Mouse (Mus musculus) layer of hippocampus, postnatal 10 days (tissue): ENCODE data around the gene Ppil6. TPM values are rescaled to one million over a fixed set of nuclear protein-coding genes. Genes with fewer than 3 reads are reported as not detected.

Experiments
- DNase-seq, 2 experiments: peaks; one replicate each; pipeline ENCODE4 v3.0.0; 2021; ENCODE audit warnings: low spot score in 2 of 2
- long read RNA-seq: library from polyadenylated mRNA; stranded (forward); transcript quantifications from one replicate; pipeline ENCODE4 v2.0.0, GENCODE M21; 2023
- total RNA-seq, 2 experiments: library from RNA; stranded (reverse); gene quantifications; 2 replicates each; pipeline ENCODE4 v1.2.3; 2021

The Ppil6 gene
- total RNA-seq, result 1 to 10 TPM; 6.9 to 7.8 TPM
- long read RNA-seq, transcript Ppil6-201 (8 exons, 1,068 nt), result major isoform, 5 of 11 reads
- long read RNA-seq, partial matches to known transcripts, result 0 of 11 reads
- long read RNA-seq, other reads (novel, unspliced or antisense), result 6 of 11 reads

DNA sequence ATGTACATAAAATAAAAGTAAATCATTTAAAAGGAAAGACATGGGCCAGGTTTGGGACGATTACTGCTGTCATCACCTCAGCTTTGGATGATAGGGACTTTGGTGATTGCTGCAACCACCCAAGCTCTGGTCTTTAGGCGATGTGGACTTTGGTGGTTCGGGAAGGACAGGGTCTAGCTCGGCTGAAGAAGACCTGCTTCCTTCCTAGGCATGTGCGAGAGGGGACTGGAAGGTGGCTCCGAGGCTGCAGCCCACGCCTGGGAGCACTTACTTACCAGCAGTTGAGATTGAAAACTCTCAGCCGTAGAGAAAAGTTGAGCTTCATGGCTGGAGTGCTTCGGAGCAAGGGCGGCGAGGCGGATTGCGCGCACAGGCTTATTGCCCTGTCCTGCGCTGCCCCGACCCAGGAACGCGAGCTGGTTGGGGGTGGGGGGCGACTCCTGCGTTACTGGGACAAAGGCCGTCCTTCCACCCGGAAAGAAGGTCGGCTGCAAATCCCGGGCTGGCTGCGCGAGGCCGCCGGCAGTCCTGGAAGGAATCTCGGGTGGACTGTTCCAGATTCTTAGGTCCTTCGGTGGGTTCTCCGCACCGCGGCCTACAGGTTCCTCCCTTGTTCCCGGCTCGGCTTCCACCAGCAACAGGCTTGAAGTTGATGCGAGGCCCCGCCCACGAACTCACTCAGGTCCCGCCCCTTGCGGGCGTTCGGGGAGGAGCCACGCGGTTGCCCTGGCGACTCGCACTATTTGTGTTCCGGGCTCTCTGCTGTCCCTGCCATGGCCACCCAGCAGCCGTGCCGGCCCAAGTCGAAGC is at the start of gene Ppil6, which contains the start of gene Smpd2:
TSS of gene Ppil6 (plus strand) at position 732 of the 810 bp plus-strand sequence.
TSS of gene Smpd2 (minus strand) at position 662 of the 810 bp plus-strand sequence.
- peak; percentile 94 to 96 for DNase-seq

DNA sequence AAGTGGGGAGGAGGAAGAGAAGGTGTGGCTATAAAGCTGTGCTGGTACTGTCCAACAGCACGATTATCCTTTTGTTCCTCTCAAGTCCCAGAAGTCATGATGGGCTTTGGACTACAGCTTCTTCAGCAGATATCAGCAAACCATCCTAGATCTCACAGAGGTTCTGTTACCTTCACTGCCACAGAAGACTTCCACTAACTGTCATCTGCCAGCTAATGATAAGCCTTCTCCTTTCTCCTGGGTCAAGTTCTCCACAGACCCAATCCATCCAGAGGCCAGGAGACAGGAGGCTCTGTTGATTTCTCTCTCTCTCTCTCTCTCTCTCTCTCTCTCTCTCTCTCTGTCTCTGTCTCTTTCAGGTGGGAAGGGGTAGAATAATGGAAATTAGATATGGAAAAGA is 42.0 kb upstream of the Ppil6 start:
- no peak for DNase-seq

DNA sequence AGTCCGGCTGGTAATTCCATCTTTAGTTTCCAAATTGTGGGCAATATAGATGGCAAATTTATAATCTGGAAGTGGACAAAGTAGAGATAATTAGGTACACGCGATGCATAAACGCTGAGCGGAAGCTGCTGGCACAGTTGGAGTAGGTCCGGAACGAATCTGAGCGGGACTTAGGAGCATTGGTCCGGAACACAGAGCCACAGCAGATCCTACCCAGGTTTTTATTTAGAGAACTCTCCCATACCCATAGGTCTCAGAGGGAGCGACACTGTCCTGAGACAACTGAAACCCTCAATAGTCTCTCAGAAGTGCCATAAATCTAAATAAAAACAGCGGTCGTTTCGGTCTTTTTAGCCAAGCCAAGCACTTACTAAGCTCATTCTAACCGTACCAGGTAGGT is 40.6 kb upstream of the Ppil6 start:
- DNase-seq, result peak in 1 of 2 experiments; percentile 18

DNA sequence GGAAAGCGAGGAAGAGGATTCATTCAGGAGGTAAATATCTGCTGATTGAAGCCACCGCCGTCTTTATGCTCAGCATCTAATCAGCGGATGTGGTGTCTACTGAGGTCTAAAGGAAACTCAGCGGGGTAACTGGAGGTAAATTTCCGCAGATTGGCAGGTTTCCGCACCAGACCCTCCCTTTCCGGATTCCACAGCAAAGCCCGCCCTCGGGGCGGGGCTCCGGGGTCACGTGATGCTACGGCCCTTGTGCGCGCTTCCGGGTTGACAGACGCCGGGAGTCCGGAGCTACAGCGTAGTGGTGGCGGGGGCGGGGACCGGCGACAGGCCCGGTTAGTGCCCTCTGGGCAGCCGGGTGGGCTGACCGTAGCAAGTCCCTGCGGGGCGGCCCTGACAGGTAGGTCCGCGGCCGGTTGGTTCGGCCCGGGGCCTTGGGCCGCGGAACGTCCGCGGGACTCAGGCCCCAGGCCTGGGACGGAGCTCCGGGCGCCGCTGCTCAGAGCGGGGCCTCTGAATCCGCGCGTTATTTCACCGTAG is 40.0 kb upstream of the Ppil6 start, which contains the start of gene Zbtb24:
TSS of gene Zbtb24 (plus strand) at position 247 of the 534 bp plus-strand sequence.
- DNase-seq, result peak; percentile 93 to 95

DNA sequence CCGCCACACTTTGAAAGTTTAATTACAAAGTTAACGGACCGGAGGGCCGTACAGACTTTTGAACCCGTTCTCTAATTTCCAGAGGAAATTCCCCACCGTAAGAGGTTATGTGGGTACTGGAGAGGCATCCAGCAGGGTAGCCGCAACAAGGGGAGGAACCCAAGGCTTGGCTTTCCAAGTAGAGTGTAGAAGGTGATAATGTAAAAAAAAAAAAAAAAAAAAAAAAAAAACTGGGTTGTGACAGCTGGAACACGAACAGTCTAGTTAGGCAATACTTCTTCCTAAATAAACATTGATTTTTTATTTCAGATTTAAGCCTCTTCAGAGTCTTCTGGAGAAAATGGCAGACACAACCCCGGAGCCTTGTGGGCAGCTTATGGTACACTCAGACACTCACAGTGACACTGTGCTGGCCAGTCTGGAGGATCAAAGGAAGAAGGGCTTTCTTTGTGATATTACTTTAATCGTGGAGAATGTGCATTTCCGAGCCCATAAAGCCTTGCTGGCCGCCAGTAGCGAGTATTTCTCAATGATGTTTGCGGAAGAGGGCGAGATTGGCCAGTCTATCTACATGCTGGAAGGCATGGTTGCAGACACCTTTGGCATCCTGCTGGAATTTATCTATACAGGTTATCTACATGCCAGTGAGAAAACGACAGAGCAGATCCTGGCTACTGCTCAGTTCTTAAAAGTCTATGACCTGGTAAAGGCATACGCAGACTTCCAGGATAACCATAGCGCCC is 39.3 kb upstream of the Ppil6 start:
- DNase-seq, result no peak

DNA sequence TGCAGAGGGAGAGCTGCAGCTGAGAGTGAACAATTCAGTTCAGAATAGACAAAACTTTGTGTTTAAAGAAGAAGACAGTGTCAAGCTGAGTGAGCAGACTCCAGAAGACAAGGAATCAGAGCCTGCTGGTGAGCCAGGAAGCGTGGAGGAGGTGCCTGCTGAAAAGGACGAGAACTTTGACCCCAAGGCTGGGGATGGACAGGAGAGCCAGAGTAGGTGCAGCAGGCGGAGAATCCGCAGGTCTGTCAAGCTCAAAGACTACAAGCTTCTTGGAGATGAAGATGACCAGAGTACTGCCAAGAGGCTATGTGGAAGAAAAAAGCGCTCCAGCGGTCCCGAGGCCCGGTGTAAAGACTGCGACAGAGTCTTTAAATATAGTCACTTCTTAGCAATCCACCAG is 38.6 kb upstream of the Ppil6 start:
- no peak for DNase-seq

DNA sequence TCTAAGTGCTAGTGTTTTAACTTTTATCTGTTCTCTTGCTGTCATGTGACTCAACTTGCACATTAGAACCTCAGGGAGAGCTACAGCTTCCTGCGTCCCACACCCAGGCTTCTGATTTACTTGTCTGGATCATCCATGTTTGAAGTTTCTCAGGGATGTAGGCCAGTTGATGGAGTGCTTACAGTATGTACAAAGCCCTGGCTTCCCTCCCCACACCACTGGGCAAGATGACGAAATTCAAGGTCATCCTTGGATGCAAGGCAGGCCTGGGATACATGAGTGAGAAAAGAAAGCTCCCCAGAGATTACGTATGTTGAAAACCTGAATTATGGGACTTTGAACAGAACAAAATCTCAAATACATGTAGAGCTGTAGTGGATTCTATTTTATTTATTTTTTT is 37.4 kb upstream of the Ppil6 start:
- no peak for DNase-seq

DNA sequence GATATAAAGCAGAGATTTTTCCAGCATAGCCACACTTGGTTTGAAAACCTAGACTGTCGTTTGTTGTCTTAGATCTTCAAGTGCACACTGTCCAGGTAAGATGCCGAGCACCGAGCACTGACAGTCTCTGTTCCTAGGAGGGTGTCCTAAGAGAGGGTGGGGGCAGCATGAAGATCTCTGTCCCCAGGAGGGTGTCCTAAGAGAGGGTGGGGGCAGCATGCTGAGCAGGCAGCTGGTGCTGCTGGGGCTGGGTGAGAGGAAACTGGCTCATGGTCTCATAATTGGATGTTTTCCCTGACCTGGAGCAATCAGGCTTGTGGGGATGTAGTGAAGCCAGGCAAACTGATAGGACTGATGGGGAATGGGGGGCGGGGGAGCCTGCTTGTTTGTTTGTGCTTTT is 30.2 kb upstream of the Ppil6 start:
- DNase-seq, result no peak

DNA sequence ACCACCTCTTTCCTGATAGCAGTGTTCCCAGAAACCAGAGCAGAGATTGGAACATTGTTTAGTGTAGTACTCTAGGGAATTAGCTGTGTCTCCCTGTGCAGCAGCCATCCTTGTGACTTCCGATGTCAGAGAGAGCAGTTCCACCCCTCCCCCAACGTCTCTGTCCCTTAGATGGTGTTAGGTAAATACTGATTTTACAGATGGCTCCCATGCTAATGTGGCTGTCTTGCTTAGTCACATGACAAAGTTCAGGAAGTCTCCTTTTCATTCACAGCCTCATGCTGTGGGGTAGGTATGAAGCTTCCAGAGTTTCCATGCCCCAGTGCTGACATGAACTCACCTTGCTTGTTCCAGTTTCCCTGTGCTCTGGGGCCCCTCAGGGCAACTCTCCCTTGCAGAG is 29.7 kb upstream of the Ppil6 start:
- DNase-seq, result no peak

DNA sequence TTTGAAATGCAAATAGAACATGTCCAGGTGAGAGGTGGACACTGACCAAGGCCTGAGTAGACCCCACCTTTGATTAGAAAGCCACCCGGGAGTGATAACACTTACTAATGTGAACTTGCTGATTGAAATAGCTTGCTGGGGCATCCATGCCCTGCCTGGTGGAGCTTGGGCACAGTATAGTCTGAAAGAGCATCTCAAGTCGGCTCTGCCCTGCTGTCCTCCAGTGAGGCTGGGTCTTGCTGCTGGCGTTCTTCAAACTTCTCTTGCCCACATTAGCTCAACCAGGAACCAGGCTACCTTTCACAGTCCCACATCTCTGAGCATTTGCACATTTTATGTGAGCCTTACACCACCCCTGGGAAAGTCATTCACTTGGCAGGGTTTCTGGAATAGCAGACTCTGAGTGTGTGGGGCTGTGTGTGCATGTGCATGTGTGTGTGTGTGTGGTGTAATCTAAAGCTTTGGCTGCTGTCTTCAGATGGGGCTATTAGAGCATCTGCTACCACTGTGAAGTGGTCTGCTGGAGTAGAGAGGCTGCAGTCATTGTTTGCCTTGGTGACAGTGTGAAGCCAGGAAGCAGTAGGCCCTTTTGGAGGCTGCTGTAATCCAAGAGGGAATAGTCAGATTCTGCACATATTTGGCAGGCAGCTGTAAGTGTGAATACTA is 29.0 kb upstream of the Ppil6 start:
- DNase-seq, result peak in 1 of 2 experiments; percentile 17

DNA sequence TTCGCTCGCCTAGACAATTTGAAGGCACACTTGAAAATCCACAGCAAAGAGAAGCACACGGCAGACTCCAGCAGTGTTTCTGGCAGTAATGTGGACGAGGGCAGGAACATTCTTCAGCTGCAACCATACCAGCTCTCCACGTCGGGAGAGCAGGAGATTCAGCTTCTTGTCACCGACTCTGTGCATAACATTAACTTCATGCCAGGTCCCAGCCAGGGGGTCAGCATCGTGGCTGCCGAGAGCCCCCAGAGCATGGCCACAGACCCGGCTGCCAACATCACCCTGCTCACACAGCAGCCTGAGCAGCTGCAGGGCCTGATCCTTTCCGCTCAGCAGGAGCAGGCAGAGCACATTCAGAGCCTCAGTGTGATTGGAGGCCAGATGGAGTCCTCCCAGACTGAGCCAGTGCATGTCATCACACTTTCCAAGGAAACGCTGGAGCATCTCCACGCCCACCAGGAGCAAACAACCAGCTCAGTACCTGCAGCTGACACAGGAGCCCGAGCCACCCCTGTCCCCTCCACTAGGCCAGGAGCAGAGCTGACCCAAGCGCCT is 25.8 kb upstream of the Ppil6 start:
- DNase-seq, result peak in 1 of 2 experiments; percentile 14

DNA sequence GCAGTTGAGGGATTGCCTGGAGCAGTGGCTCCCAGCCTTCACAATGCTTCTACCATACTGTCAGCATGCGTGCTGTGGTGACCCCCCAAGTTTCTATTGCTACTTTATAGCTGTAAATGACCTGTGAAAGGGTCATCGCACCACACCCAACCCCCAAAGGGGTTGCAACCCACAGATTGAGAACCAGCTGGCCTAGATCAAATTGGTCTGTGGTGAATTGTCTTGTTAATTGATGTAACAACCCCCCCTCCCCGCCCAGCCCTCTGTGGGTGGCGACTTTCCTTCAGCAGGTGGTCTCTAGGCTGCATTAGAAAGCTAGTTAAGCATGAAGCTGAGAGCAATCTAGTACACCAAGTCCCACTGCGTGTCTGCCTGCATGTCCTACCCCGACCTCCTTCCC is 22.9 kb upstream of the Ppil6 start:
- no peak for DNase-seq

DNA sequence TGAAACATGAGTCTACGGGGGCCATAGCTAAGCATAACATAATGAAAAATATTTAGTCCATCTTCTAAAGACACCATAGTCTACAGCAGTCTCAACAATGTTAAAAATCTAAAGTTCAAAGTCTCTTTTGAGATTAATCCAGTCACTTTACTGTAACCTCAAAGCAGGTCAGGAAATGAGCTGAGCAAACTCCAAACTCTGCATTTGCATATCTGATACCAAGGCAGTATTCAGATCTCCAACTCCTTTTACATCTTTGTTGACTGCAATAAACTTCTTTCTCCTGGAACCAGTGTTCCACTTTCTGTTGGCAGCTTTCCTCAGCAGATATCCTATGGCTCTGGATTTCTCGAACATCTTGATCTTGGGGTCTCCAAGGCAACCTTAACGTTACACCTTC is 19.5 kb upstream of the Ppil6 start:
- DNase-seq, result no peak

DNA sequence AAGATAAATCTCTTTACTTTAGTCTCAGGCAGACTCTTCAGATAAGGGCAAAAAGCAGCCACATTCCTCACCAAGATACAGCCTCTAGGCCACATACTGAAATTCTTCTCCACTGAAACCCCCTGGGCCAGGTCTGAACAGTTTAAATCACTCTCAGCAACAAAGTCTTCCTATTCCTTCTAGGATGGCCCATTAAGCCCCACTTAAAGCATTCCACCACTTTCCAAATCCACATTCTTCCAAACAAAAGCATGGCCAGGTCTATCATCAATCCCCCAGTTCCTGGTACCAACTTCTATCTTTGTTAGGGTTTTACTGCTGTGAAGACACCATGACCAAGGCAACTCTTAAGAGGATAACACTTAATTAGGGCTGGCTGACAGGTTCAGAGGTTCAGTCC is 17.7 kb upstream of the Ppil6 start:
- no peak for DNase-seq

DNA sequence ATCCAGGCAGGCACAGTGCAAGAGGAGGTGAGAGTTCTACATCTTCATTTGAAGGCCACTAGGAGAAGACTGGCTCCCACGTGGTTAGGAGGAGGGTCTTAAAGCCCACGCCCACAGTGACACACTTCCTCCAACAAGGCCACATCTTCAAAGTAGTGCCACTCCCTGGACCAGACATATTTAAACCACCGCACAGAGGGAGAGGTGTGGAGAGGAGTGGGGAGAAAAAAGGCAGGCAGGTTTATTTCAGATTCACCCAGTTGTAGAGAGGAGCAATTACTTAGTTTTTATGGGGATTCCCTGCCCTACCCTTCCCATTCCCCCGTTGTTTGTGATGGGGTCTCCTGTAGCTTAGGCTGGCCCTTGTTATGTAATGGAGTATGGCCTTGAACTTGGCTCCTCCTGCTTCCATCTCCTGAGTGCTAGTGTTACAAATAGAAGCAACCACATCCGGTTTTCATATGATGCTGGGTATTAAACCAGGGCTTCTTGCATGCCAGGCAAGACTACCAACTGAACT is 17.2 kb upstream of the Ppil6 start:
- no peak for DNase-seq

DNA sequence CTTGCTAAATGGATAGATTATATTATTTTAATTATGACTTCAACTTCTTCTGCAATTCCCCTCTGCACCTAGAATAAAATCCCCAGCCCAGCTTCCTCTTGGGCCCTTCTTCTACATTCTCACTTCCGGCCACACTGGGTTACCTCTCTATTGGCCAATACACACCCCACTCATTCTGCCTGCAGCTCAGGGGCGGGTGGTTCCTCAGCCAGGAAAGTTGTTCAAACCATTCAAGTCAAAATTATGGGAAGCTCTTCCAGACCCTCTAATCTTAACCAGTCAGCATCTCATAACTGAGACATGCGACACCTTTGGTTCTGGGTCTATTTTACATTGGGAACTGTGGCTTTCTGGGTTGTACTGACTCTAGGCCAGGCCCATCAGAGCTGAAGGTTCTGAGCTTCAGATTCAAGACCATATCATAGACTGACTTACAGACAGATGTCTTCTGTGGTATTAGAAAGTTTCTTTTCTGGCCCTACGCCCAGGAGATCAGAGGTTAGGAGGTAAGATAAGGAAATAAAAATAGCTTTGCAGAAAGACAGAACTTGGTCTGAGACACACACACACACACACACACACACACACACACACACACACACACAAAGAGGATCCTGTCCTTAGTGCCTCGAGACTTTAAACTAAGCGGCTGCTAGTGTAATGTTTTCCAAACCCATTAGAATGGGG is 16.3 kb upstream of the Ppil6 start:
- no peak for DNase-seq

DNA sequence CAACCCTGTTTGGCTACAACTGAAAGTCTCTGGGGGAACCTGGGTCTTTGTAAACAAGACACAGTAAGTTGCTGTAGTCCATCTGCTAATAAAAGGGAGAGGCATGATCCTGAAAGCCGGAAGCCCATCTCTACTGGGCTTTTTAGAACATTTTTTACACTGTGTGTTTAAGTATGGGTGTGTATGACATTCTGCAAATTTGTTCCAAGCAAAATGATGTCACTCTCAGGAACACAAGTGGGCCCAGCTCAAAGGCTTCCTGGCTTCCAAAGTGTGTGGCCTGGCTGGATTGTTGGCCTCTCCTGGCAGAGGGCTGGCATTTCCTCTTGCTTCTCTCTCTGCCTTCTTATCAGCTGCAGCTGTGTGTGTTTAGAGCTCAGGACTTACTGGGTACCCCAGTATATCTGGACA is 15.3 kb upstream of the Ppil6 start:
- no peak for DNase-seq

DNA sequence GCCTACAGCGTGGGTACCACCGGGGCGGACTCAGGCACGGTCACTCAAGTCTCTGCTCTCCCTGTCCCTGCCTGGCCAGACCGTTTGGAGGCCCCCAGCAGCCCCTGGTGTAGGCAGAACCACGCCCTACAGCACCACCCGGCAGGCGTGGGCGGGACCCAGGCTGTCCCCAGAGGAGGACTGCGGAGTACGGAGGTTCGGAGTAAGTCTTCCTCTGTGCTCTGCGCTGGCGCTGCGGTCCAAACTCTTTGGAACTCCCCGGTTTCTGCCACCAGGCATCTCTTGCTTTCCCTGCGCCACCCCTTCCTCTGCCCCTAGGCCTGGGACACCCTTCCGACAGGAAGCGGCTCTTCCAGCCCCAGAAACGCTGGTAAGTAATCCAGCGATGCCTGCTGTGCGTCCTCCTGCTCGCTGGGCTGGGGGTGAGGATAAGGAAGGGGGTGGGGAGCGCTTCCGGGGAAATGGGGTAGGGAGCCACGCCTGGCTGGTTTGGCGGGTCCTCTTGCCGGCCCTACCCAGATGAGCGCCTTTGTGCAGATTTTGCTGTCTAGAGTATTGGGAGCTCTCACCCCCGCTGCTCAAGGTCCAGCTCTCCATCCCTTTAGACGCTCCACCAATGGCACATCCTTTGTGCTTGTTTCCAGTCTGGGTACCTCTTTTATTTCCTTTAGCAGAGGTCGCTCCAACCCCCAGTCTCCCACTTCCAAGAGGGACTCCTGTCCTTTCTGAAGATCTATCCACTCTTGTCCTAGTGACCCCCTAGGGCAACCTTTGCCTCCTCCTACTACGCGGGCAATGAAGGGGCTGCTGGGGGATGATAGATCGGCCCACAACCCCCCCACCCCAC is 13.8 kb upstream of the Ppil6 start, which contains the start of gene Mical1:
TSS of gene Mical1 (plus strand) at position 144 of the 847 bp plus-strand sequence.
- peak; percentile 63 to 72 for DNase-seq

DNA sequence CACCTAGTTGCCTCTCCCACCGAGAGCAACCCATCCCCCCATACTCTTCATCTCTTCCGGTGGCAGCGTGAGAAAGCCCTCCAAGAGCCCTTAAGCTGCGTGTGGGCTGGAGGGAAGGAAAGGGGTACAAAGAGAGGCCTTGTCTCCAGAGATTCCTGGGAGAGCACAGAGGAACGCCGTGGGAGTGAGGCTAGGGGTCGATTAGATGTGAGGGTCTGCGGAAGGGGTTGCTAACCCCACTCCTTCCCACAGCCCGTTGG is 13.3 kb upstream of the Ppil6 start:
- peak in 1 of 2 experiments; percentile 36 for DNase-seq
